Comparison of ENCODE assay signal across 19 mouse cellular contexts in genomic region chr12:99297792-99298191, GRCm38 (mm10).
"Had no signal": no experiment of that assay in that cellular context is flagged by ENCODE, and none has a peak within 500 bp of the region (broad histone marks: within the 10 kb centered on the region; RNA-seq: fewer than 3 reads in every experiment).

No protein-coding gene starts in this region.

- ATAC-seq: liver, postnatal 0 days; lung, postnatal 0 days; midbrain, embryonic 15.5 days had no signal

- DNase-seq: liver, embryonic 13.5 days; liver, postnatal 0 days; lung, adult 2 months; lung, postnatal 14 days; lung, postnatal 36 days; right cerebral cortex, postnatal 14 days; thymus, adult 2 months; thymus, postnatal 25 days; thymus, postnatal 4 days had no signal

- H3K27me3 ChIP-seq: liver, embryonic 13.5 days; liver, embryonic 15.5 days; lung, embryonic 15.5 days; midbrain, embryonic 12.5 days; midbrain, embryonic 15.5 days; neural tube, embryonic 12.5 days; stomach, embryonic 15.5 days had no signal

- H3K9ac ChIP-seq: liver, embryonic 13.5 days; liver, embryonic 15.5 days; liver, postnatal 0 days; lung, embryonic 15.5 days; midbrain, embryonic 12.5 days; midbrain, embryonic 15.5 days; neural tube, embryonic 12.5 days; stomach, embryonic 15.5 days had no signal

- H3K27ac ChIP-seq: liver, embryonic 13.5 days; liver, embryonic 15.5 days; lung, embryonic 15.5 days; macrophage; midbrain, embryonic 15.5 days; neural tube, embryonic 12.5 days; stomach, embryonic 15.5 days; stomach, postnatal 0 days had no signal

- H3K36me3 ChIP-seq: liver, embryonic 13.5 days; liver, embryonic 15.5 days; lung, embryonic 15.5 days; midbrain, embryonic 12.5 days; midbrain, embryonic 15.5 days; neural tube, embryonic 12.5 days; stomach, embryonic 15.5 days had no signal

- H3K4me3 ChIP-seq: liver, embryonic 13.5 days; liver, embryonic 15.5 days; lung, embryonic 15.5 days; megakaryocyte, embryonic 14.5 days; midbrain, embryonic 12.5 days; midbrain, embryonic 15.5 days; neural tube, embryonic 12.5 days; stomach, embryonic 15.5 days had no signal

- H3K9me3 ChIP-seq: liver, embryonic 13.5 days; liver, embryonic 15.5 days; lung, embryonic 15.5 days; megakaryocyte, embryonic 14.5 days; midbrain, embryonic 12.5 days; midbrain, embryonic 15.5 days; neural tube, embryonic 12.5 days; stomach, embryonic 15.5 days had no signal
